Mouse (Mus musculus): ENCODE results near the gene Golt1a. TPM values are rescaled to one million over a fixed set of nuclear protein-coding genes. Genes with fewer than 3 reads are reported as not detected.

The Golt1a gene
- not detected in 2 replicates for polyA plus RNA-seq (2014; fragmentation: Nextera tagmentation; extraction: Ambion mirVana)

GRCm38 (mm10) chr1:133309652-133310267, at the start of gene Golt1a:
Gene Golt1a (plus strand): TSS chr1:133309800.
- Histone ChIP-seq H3K9ac (replicated peaks; ENCODE audit: low read length) (no peak within 1 kb of the TSS), H3K27ac (replicated peaks; ENCODE audit: low read depth, low read length) (no peak within 1 kb of the TSS), H3K4me3 (ENCODE audit: low read depth, low read length) (no peak within 1 kb of the TSS), H3K27me3 (ENCODE audit: control insufficient read depth, insufficient read depth, low read length) (no peaks in the 10 kb centered on the region), H3K36me3 (replicated peaks; ENCODE audit: control insufficient read depth, insufficient read depth, low read depth, low read length) (no peaks in the 10 kb centered on the region), H3K9me3 (replicated peaks; ENCODE audit: control insufficient read depth, low read length) (no peaks in the 10 kb centered on the region), H3K4me1 (ENCODE audit: control insufficient read depth, insufficient read depth, low read length) (0 out of 2 replicates have a peak, but pooled peaks cover 3% of the 10 kb centered on the region), H3K4me2 (ENCODE audit: low read depth, low read length) (no peak within 1 kb of the TSS)
- DNase-seq (ENCODE audit: low spot score) (no peak), ATAC-seq (replicated peaks; ENCODE audit: insufficient number of reproducible peaks, low FRiP score, low TSS enrichment, low read depth) (no peak)
- WGBS: 67% methylated on average over 14 of the region's 14 CpGs

GRCm38 (mm10) chr1:133262628-133263027, 47.0 kb upstream of the Golt1a start:
- no peaks in the 10 kb centered on the region for H3K4me1 ChIP-seq (ENCODE audit: control insufficient read depth, insufficient read depth, low read length)
- DNase-seq (ENCODE audit: low spot score) (no peak), ATAC-seq (replicated peaks; ENCODE audit: insufficient number of reproducible peaks, low FRiP score, low TSS enrichment, low read depth) (no peak)
- H3K4me3 ChIP-seq (ENCODE audit: low read depth, low read length): no peak overlapping the region
- H3K27me3 ChIP-seq (ENCODE audit: control insufficient read depth, insufficient read depth, low read length): no peaks in the 10 kb centered on the region
- no peak overlapping the region for H3K4me2 ChIP-seq (ENCODE audit: low read depth, low read length)
- H3K9me3 ChIP-seq (replicated peaks; ENCODE audit: control insufficient read depth, low read length): no peaks in the 10 kb centered on the region
- H3K27ac ChIP-seq (replicated peaks; ENCODE audit: low read depth, low read length): no peak overlapping the region
- H3K9ac ChIP-seq (replicated peaks; ENCODE audit: low read length): no peak overlapping the region
- WGBS: 86% methylated on average over 6 of the region's 6 CpGs
- H3K36me3 ChIP-seq (replicated peaks; ENCODE audit: control insufficient read depth, insufficient read depth, low read depth, low read length): no peaks in the 10 kb centered on the region

- WGBS: 84% methylated on average over 7 of the region's 7 CpGs
- Histone ChIP-seq H3K9me3 (replicated peaks; ENCODE audit: control insufficient read depth, low read length) (no peaks in the 10 kb centered on the region), H3K27ac (replicated peaks; ENCODE audit: low read depth, low read length) (no peak overlapping the region), H3K4me2 (ENCODE audit: low read depth, low read length) (no peak overlapping the region), H3K9ac (replicated peaks; ENCODE audit: low read length) (no peak overlapping the region), H3K27me3 (ENCODE audit: control insufficient read depth, insufficient read depth, low read length) (no peaks in the 10 kb centered on the region), H3K36me3 (replicated peaks; ENCODE audit: control insufficient read depth, insufficient read depth, low read depth, low read length) (no peaks in the 10 kb centered on the region), H3K4me1 (ENCODE audit: control insufficient read depth, insufficient read depth, low read length) (no peaks in the 10 kb centered on the region), H3K4me3 (ENCODE audit: low read depth, low read length) (no peak overlapping the region)
- no peak for ATAC-seq (replicated peaks; ENCODE audit: insufficient number of reproducible peaks, low FRiP score, low TSS enrichment, low read depth)
- no peak for DNase-seq (ENCODE audit: low spot score)
These were observed 46.5 kb upstream of the Golt1a start for GRCm38 (mm10) chr1:133263134-133263533.

- no peaks in the 10 kb centered on the region for H3K9me3 ChIP-seq (replicated peaks; ENCODE audit: control insufficient read depth, low read length)
- no peaks in the 10 kb centered on the region for H3K4me1 ChIP-seq (ENCODE audit: control insufficient read depth, insufficient read depth, low read length)
These were observed 45.2 kb upstream of the Golt1a start for GRCm38 (mm10) chr1:133264367-133264766.

GRCm38 (mm10) chr1:133265114-133265766, 44.4 kb upstream of the Golt1a start:
- Histone ChIP-seq H3K4me1 (ENCODE audit: control insufficient read depth, insufficient read depth, low read length) (0 out of 2 replicates have a peak, but pooled peaks cover 3% of the 10 kb centered on the region), H3K27ac (replicated peaks; ENCODE audit: low read depth, low read length) (no peak overlapping the region), H3K27me3 (ENCODE audit: control insufficient read depth, insufficient read depth, low read length) (no peaks in the 10 kb centered on the region), H3K9me3 (replicated peaks; ENCODE audit: control insufficient read depth, low read length) (no peaks in the 10 kb centered on the region), H3K36me3 (replicated peaks; ENCODE audit: control insufficient read depth, insufficient read depth, low read depth, low read length) (no peaks in the 10 kb centered on the region), H3K4me3 (ENCODE audit: low read depth, low read length) (no peak overlapping the region), H3K9ac (replicated peaks; ENCODE audit: low read length) (no peak overlapping the region), H3K4me2 (ENCODE audit: low read depth, low read length) (no peak overlapping the region)
- ATAC-seq (replicated peaks; ENCODE audit: insufficient number of reproducible peaks, low FRiP score, low TSS enrichment, low read depth) (no peak), DNase-seq (ENCODE audit: low spot score) (no peak)
- 58% methylated on average over 11 of the region's 11 CpGs for WGBS

More at GRCm38 (mm10) chr1:133264367-133264766, 45.2 kb upstream of the Golt1a start:
- no peak overlapping the region for H3K4me3 ChIP-seq (ENCODE audit: low read depth, low read length)
- no peak overlapping the region for H3K9ac ChIP-seq (replicated peaks; ENCODE audit: low read length)
- H3K36me3 ChIP-seq (replicated peaks; ENCODE audit: control insufficient read depth, insufficient read depth, low read depth, low read length): no peaks in the 10 kb centered on the region
- WGBS: 57% methylated on average over 12 of the region's 12 CpGs
- ATAC-seq (replicated peaks; ENCODE audit: insufficient number of reproducible peaks, low FRiP score, low TSS enrichment, low read depth) (no peak), DNase-seq (ENCODE audit: low spot score) (no peak)
- H3K4me2 ChIP-seq (ENCODE audit: low read depth, low read length): no peak overlapping the region
- H3K27ac ChIP-seq (replicated peaks; ENCODE audit: low read depth, low read length): no peak overlapping the region
- no peaks in the 10 kb centered on the region for H3K27me3 ChIP-seq (ENCODE audit: control insufficient read depth, insufficient read depth, low read length)

GRCm38 (mm10) chr1:133267094-133267493, 42.5 kb upstream of the Golt1a start:
- Histone ChIP-seq H3K4me1 (ENCODE audit: control insufficient read depth, insufficient read depth, low read length) (0 out of 2 replicates have a peak, but pooled peaks cover 3% of the 10 kb centered on the region), H3K27ac (replicated peaks; ENCODE audit: low read depth, low read length) (no peak overlapping the region), H3K36me3 (replicated peaks; ENCODE audit: control insufficient read depth, insufficient read depth, low read depth, low read length) (no peaks in the 10 kb centered on the region), H3K4me3 (ENCODE audit: low read depth, low read length) (no peak overlapping the region), H3K9me3 (replicated peaks; ENCODE audit: control insufficient read depth, low read length) (no peaks in the 10 kb centered on the region), H3K9ac (replicated peaks; ENCODE audit: low read length) (no peak overlapping the region), H3K27me3 (ENCODE audit: control insufficient read depth, insufficient read depth, low read length) (no peaks in the 10 kb centered on the region), H3K4me2 (ENCODE audit: low read depth, low read length) (no peak overlapping the region)
- WGBS: 50% methylated on average over 3 of the region's 3 CpGs
- DNase-seq (ENCODE audit: low spot score) (no peak), ATAC-seq (replicated peaks; ENCODE audit: insufficient number of reproducible peaks, low FRiP score, low TSS enrichment, low read depth) (no peak)

GRCm38 (mm10) chr1:133267813-133268492, 41.6 kb upstream of the Golt1a start:
- H3K9me3 ChIP-seq (replicated peaks; ENCODE audit: control insufficient read depth, low read length): no peaks in the 10 kb centered on the region
- H3K9ac ChIP-seq (replicated peaks; ENCODE audit: low read length): no peak overlapping the region; the same call in 1 of the 2 replicates
- no peak overlapping the region for H3K4me3 ChIP-seq (ENCODE audit: low read depth, low read length)
- WGBS: 24% methylated on average over 10 of the region's 10 CpGs
- H3K36me3 ChIP-seq (replicated peaks; ENCODE audit: control insufficient read depth, insufficient read depth, low read depth, low read length): no peaks in the 10 kb centered on the region
- DNase-seq (ENCODE audit: low spot score) (no peak), ATAC-seq (replicated peaks; ENCODE audit: insufficient number of reproducible peaks, low FRiP score, low TSS enrichment, low read depth) (peak; percentile 60)
- H3K27me3 ChIP-seq (ENCODE audit: control insufficient read depth, insufficient read depth, low read length): no peaks in the 10 kb centered on the region
- 0 out of 2 replicates have a peak, but pooled peaks cover 3% of the 10 kb centered on the region for H3K4me1 ChIP-seq (ENCODE audit: control insufficient read depth, insufficient read depth, low read length)
- H3K27ac ChIP-seq (replicated peaks; ENCODE audit: low read depth, low read length): no peak overlapping the region
- H3K4me2 ChIP-seq (ENCODE audit: low read depth, low read length): no peak overlapping the region

- WGBS: 68% methylated on average over 3 of the region's 3 CpGs
- Histone ChIP-seq H3K4me2 (ENCODE audit: low read depth, low read length) (no peak overlapping the region), H3K27me3 (ENCODE audit: control insufficient read depth, insufficient read depth, low read length) (no peaks in the 10 kb centered on the region), H3K4me3 (ENCODE audit: low read depth, low read length) (no peak overlapping the region), H3K36me3 (replicated peaks; ENCODE audit: control insufficient read depth, insufficient read depth, low read depth, low read length) (no peaks in the 10 kb centered on the region), H3K9ac (replicated peaks; ENCODE audit: low read length) (no peak overlapping the region), H3K27ac (replicated peaks; ENCODE audit: low read depth, low read length) (no peak overlapping the region), H3K4me1 (ENCODE audit: control insufficient read depth, insufficient read depth, low read length) (0 out of 2 replicates have a peak, but pooled peaks cover 3% of the 10 kb centered on the region), H3K9me3 (replicated peaks; ENCODE audit: control insufficient read depth, low read length) (no peaks in the 10 kb centered on the region)
- ATAC-seq (replicated peaks; ENCODE audit: insufficient number of reproducible peaks, low FRiP score, low TSS enrichment, low read depth) (no peak), DNase-seq (ENCODE audit: low spot score) (peak; percentile 38)
These were observed 41.1 kb upstream of the Golt1a start for GRCm38 (mm10) chr1:133268503-133268902.
